Mouse (Mus musculus): Measurements from ENCODE around the gene Lrrc74a. TPM values are rescaled to one million over a fixed set of nuclear protein-coding genes. Genes with fewer than 3 reads are reported as not detected.

Gene Lrrc74a
- polyA plus RNA-seq, 1 experiment from 2014 or later = not detected

- Histone ChIP-seq H3K4me1 (replicated peaks; ENCODE audit: control insufficient read depth, insufficient read depth, low read length) (peaks cover 3% of the 10 kb centered on the region; the same call in 1 of the 2 replicates), H3K4me2 (ENCODE audit: low read depth, low read length) (no peak overlapping the region), H3K9ac (ENCODE audit: low read length) (no peak overlapping the region), H3K36me3 (ENCODE audit: control insufficient read depth, insufficient read depth, low read length) (no peaks in the 10 kb centered on the region), H3K27ac (ENCODE audit: low read length) (no peak overlapping the region), H3K4me3 (ENCODE audit: low read length) (no peak overlapping the region), H3K9me3 (ENCODE audit: control insufficient read depth, low read length) (no peaks in the 10 kb centered on the region), H3K27me3 (ENCODE audit: control insufficient read depth, insufficient read depth, low read depth, low read length) (no peaks in the 10 kb centered on the region)
- ATAC-seq (ENCODE audit: low read depth) = no peak
Observed at GRCm38 (mm10) chr12:86693389-86693788, 40.8 kb upstream of the Lrrc74a start.

DNA sequence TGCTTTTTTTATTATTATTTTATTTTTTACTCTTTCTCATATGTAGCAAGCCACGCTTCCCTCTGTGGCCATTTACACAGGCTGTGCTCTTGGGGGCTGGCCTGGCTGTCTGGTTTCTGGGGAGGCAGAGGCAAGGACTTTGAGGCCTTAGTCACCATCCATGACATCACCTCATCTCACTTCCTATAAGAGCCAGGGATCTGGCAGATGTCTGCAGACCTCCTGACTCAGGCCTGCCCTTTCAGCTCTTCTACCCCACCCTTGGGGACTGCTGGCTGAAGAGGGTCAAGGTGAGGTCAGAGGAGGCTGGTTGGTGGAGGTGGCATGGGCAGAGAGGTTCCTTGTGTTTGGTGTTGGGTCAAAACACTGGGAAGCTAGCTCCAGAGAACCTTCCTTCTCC lies 39.7 kb upstream of the Lrrc74a start:
- Histone ChIP-seq H3K4me3 (ENCODE audit: low read length) (no peak overlapping the region), H3K27me3 (ENCODE audit: control insufficient read depth, insufficient read depth, low read depth, low read length) (no peaks in the 10 kb centered on the region), H3K4me2 (ENCODE audit: low read depth, low read length) (no peak overlapping the region), H3K36me3 (ENCODE audit: control insufficient read depth, insufficient read depth, low read length) (no peaks in the 10 kb centered on the region), H3K9ac (ENCODE audit: low read length) (no peak overlapping the region), H3K4me1 (replicated peaks; ENCODE audit: control insufficient read depth, insufficient read depth, low read length) (peaks cover 7% of the 10 kb centered on the region), H3K27ac (ENCODE audit: low read length) (no peak overlapping the region), H3K9me3 (ENCODE audit: control insufficient read depth, low read length) (no peaks in the 10 kb centered on the region)
- ATAC-seq (ENCODE audit: low read depth) = no peak
- 96% methylated on average over 1 of the region's 1 CpGs for WGBS

- no peak for ATAC-seq (ENCODE audit: low read depth)
- Histone ChIP-seq H3K27me3 (ENCODE audit: control insufficient read depth, insufficient read depth, low read depth, low read length) (no peaks in the 10 kb centered on the region), H3K36me3 (ENCODE audit: control insufficient read depth, insufficient read depth, low read length) (peaks cover 4% of the 10 kb centered on the region; the same call in 1 of the 2 replicates), H3K4me2 (ENCODE audit: low read depth, low read length) (no peak overlapping the region), H3K9me3 (ENCODE audit: control insufficient read depth, low read length) (no peaks in the 10 kb centered on the region), H3K9ac (ENCODE audit: low read length) (no peak overlapping the region), H3K4me3 (ENCODE audit: low read length) (no peak overlapping the region), H3K4me1 (replicated peaks; ENCODE audit: control insufficient read depth, insufficient read depth, low read length) (peaks cover 11% of the 10 kb centered on the region), H3K27ac (ENCODE audit: low read length) (peak overlapping the region; percentile 57; the same call in 1 of the 2 replicates)
- 47% methylated on average over 2 of the region's 2 CpGs for WGBS
Observed at GRCm38 (mm10) chr12:86697996-86698395, 36.2 kb upstream of the Lrrc74a start.

- Histone ChIP-seq H3K9ac (ENCODE audit: low read length) (no peak overlapping the region), H3K27me3 (ENCODE audit: control insufficient read depth, insufficient read depth, low read depth, low read length) (no peaks in the 10 kb centered on the region), H3K27ac (ENCODE audit: low read length) (peak overlapping the region; percentile 57), H3K4me3 (ENCODE audit: low read length) (no peak overlapping the region), H3K4me1 (replicated peaks; ENCODE audit: control insufficient read depth, insufficient read depth, low read length) (peaks cover 11% of the 10 kb centered on the region), H3K4me2 (ENCODE audit: low read depth, low read length) (no peak overlapping the region), H3K9me3 (ENCODE audit: control insufficient read depth, low read length) (no peaks in the 10 kb centered on the region), H3K36me3 (ENCODE audit: control insufficient read depth, insufficient read depth, low read length) (peaks cover 4% of the 10 kb centered on the region; the same call in 1 of the 2 replicates)
- peak; percentile 65 for ATAC-seq (ENCODE audit: low read depth)
Observed at GRCm38 (mm10) chr12:86698537-86698936, 35.6 kb upstream of the Lrrc74a start.

DNA sequence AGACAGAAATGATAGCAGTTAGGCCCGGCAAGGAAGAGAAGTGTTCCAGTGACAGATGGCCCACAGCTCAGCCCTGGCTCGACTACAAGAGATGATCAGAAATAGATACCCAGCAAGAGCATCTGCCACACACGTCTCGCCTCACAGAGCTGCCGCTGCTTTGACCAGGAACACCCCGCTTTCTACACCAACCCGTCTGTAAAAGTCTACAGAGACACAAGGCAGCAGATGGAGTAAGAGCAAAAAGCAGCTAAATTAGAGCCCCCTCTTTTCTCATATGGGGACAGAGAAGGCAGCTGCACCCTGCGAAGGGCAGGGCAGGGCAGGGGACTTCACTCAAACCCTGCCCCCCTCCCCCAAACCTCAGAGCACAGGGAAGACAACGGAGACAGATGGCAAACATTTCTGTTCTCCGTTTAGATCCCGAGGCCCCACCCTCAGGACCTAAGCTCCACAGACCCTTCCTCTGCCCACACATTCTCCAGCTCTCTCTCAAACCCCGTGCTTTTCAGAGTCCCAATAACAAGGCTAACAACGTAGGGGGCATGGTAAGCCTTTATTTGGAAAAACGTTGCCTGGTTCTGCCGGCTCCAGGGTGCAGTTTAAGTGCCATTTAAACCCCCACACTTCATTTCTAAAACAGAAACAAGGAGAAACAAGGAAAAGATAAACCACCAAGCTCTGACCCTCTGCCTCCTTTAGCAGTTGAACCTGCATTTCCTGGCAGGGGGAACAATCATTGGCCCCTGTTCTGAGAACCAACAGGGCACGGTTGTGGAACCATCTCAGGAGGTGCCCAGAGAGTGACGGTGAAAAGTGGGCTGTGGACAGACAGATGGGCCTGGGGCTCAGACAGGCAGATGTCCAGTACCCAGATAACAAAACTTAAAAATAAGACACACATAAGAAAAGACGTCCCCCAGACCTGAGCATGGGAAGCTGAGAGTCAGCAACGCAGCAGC lies 33.9 kb upstream of the Lrrc74a start:
- peaks cover 4% of the 10 kb centered on the region; the same call in 1 of the 2 replicates for H3K36me3 ChIP-seq (ENCODE audit: control insufficient read depth, insufficient read depth, low read length)
- H3K4me2 ChIP-seq (ENCODE audit: low read depth, low read length) = no peak overlapping the region
- H3K4me3 ChIP-seq (ENCODE audit: low read length) = no peak overlapping the region
- H3K9me3 ChIP-seq (ENCODE audit: control insufficient read depth, low read length) = no peaks in the 10 kb centered on the region
- H3K4me1 ChIP-seq (replicated peaks; ENCODE audit: control insufficient read depth, insufficient read depth, low read length) = peaks cover 11% of the 10 kb centered on the region
- 29% methylated on average over 19 of the region's 19 CpGs for WGBS
- ATAC-seq (ENCODE audit: low read depth) = no peak
- no peak overlapping the region for H3K27ac ChIP-seq (ENCODE audit: low read length)
- H3K27me3 ChIP-seq (ENCODE audit: control insufficient read depth, insufficient read depth, low read depth, low read length) = no peaks in the 10 kb centered on the region
- H3K9ac ChIP-seq (ENCODE audit: low read length) = no peak overlapping the region

GRCm38 (mm10) chr12:86700927-86701310 lies 33.2 kb upstream of the Lrrc74a start:
- Histone ChIP-seq H3K27me3 (ENCODE audit: control insufficient read depth, insufficient read depth, low read depth, low read length) (no peaks in the 10 kb centered on the region), H3K4me1 (replicated peaks; ENCODE audit: control insufficient read depth, insufficient read depth, low read length) (peaks cover 11% of the 10 kb centered on the region), H3K4me2 (ENCODE audit: low read depth, low read length) (no peak overlapping the region), H3K36me3 (ENCODE audit: control insufficient read depth, insufficient read depth, low read length) (peaks cover 4% of the 10 kb centered on the region; the same call in 1 of the 2 replicates), H3K9me3 (ENCODE audit: control insufficient read depth, low read length) (no peaks in the 10 kb centered on the region), H3K9ac (ENCODE audit: low read length) (0 out of 2 replicates have a peak overlapping the region, but pooled peaks have one; percentile 28), H3K27ac (ENCODE audit: low read length) (no peak overlapping the region), H3K4me3 (ENCODE audit: low read length) (no peak overlapping the region)
- no peak; the same call in 1 of the 2 replicates for ATAC-seq (ENCODE audit: low read depth)
- WGBS = 72% methylated on average over 4 of the region's 4 CpGs

DNA sequence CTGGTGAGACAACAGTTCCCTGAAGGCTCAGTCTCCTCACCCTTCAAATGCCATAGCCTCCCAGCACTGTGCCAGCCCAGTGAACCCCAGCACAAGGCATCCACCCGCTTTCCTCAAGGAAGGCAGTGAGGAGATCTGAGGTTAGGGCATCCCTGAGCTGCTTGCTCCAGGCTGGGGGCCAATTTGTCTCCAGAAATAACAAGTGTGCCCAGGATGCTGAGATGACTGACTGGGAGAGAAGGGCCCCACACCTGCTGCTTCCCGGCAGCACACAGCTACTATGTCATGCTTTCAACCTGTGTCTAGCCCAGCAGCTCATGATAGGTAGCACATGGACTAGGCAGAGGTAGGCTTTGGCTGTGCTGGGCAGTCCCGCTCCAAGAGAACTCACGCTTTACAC lies 32.7 kb upstream of the Lrrc74a start:
- no peak overlapping the region for H3K9ac ChIP-seq (ENCODE audit: low read length)
- no peaks in the 10 kb centered on the region for H3K9me3 ChIP-seq (ENCODE audit: control insufficient read depth, low read length)
- no peaks in the 10 kb centered on the region for H3K27me3 ChIP-seq (ENCODE audit: control insufficient read depth, insufficient read depth, low read depth, low read length)
- H3K4me3 ChIP-seq (ENCODE audit: low read length) = no peak overlapping the region
- 88% methylated on average over 4 of the region's 4 CpGs for WGBS
- no peak overlapping the region for H3K4me2 ChIP-seq (ENCODE audit: low read depth, low read length)
- H3K4me1 ChIP-seq (replicated peaks; ENCODE audit: control insufficient read depth, insufficient read depth, low read length) = peaks cover 11% of the 10 kb centered on the region
- ATAC-seq (ENCODE audit: low read depth) = no peak
- no peak overlapping the region for H3K27ac ChIP-seq (ENCODE audit: low read length)
- H3K36me3 ChIP-seq (ENCODE audit: control insufficient read depth, insufficient read depth, low read length) = peaks cover 4% of the 10 kb centered on the region; the same call in 1 of the 2 replicates

DNA sequence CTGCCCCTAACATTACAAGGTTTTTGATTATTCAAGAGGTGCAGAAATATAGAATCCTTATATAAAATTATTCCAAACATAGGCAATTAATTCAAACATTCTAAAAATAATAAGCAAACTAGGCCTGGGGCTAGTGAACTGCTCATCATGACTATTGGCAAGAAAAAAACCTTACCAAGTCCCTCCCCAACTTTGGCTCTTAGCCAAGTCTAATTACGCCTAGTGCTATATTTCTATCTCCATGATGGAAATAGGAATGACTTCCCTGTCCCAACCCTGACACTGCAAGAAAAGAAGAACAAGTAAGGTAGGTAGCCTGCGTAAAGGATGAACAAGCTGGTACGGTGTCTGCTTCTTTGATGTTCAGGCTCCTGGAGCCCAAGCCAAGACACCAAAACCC lies 31.5 kb upstream of the Lrrc74a start:
- ATAC-seq (ENCODE audit: low read depth) = no peak
- 92% methylated on average over 3 of the region's 3 CpGs for WGBS
- H3K4me2 ChIP-seq (ENCODE audit: low read depth, low read length) = no peak overlapping the region
- peaks cover 11% of the 10 kb centered on the region for H3K4me1 ChIP-seq (replicated peaks; ENCODE audit: control insufficient read depth, insufficient read depth, low read length)
- H3K9me3 ChIP-seq (ENCODE audit: control insufficient read depth, low read length) = no peaks in the 10 kb centered on the region
- H3K27me3 ChIP-seq (ENCODE audit: control insufficient read depth, insufficient read depth, low read depth, low read length) = no peaks in the 10 kb centered on the region
- no peak overlapping the region for H3K4me3 ChIP-seq (ENCODE audit: low read length)
- peaks cover 4% of the 10 kb centered on the region; the same call in 1 of the 2 replicates for H3K36me3 ChIP-seq (ENCODE audit: control insufficient read depth, insufficient read depth, low read length)
- no peak overlapping the region for H3K27ac ChIP-seq (ENCODE audit: low read length)
- H3K9ac ChIP-seq (ENCODE audit: low read length) = no peak overlapping the region

- Histone ChIP-seq H3K27me3 (ENCODE audit: control insufficient read depth, insufficient read depth, low read depth, low read length) (no peaks in the 10 kb centered on the region), H3K9me3 (ENCODE audit: control insufficient read depth, low read length) (no peaks in the 10 kb centered on the region), H3K27ac (ENCODE audit: low read length) (no peak overlapping the region), H3K4me1 (replicated peaks; ENCODE audit: control insufficient read depth, insufficient read depth, low read length) (no peaks in the 10 kb centered on the region), H3K4me2 (ENCODE audit: low read depth, low read length) (no peak overlapping the region), H3K9ac (ENCODE audit: low read length) (no peak overlapping the region), H3K36me3 (ENCODE audit: control insufficient read depth, insufficient read depth, low read length) (peaks cover 4% of the 10 kb centered on the region; the same call in 1 of the 2 replicates), H3K4me3 (ENCODE audit: low read length) (no peak overlapping the region)
- no peak for ATAC-seq (ENCODE audit: low read depth)
- WGBS = 76% methylated on average over 5 of the region's 5 CpGs
Observed at GRCm38 (mm10) chr12:86705843-86706242, 28.3 kb upstream of the Lrrc74a start.

Measured in lung, embryonic 16.5 days (tissue).